Mouse (Mus musculus): Measurements from ENCODE around the gene Rhbg.

Gene Rhbg

GRCm38 (mm10) chr3:88255950-88256349 is 1.4 kb upstream of the Rhbg start:
- DNase-seq: no peak

- DNase-seq: no peak
These were observed 1.8 kb downstream of the Rhbg start for GRCm38 (mm10) chr3:88252739-88253138.

DNA sequence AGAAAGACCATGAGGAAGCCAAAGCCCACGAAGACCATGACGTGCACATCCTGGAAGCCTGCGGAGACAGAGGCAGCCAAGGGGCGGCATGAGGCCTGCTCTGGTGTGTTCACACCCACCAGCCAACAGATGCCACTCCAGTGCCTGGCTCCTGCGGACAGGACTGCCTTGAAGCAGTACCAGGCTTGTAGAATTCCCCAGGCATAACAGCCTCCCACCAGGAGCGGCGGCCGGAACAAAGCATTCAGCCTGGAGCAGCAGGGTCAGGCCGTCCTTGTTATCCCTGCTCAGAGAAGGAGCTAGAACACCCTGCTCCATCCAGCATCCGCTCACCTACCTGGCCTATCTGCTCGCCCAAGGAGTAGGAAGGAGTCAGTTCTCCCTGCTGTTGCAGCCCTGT is 6.1 kb downstream of the Rhbg start:
- no peak for DNase-seq

DNA sequence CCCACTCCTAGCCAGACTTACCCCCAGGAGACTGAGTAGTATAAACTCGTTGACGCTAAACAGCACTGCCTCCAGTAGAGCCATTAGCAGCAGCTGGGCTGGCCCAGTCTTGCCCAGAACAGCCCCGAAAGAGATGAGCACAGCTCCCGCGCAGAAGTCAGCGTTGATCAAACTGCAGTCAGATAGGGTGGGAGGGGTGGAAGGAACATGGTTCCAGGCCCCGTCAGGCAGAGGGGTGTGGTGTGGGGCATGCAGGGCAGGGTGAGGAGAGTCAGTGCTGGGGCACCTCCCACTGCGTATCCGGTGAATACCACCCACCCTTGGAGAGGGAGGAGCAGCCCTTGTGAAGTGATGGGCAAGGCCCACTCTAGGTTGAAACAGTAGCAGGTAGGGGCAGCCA is 6.8 kb downstream of the Rhbg start:
- no peak for DNase-seq

DNA sequence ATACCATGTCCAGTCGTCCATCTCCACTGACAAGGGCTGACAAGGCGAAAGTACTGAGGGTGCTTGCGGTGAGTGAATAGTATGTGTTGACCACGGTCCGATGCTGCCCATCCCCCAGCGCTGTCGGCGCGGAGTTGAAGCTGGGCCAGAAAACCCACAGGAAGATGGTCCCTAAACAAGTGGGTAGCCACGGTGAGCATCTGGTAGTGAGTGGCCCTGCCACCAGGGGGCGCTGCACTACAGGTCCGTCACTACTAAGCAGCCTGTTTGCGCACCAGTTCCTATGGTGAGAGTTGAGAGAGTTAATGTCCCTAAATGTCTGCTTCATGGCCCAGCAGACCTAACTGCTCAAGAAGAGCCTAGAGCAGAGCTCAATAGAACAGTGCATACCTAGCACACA is 8.7 kb downstream of the Rhbg start:
- DNase-seq: peak; percentile 41 to 78

DNA sequence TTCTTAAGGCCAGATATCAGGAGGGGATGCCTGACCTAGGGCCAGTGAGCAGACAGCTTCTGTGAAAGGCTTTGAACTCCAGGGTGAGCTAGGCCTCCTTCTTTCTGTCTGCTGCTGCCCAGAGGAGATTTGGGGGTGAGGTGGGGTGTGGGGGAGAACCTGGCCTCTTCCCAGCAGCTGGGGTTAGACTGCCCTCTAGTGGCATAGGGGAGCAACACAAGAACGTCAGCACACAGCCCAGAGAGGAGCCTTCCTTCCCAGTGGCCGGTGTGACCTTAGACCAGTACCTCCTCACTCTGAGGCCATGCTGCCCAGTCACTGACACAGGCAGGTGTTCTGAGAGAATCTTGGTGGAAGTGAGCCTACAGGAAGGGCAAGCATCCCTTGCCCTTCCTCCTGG is 10.4 kb downstream of the Rhbg start:
- peak in 1 of 2 experiments; percentile 57 for DNase-seq

DNA sequence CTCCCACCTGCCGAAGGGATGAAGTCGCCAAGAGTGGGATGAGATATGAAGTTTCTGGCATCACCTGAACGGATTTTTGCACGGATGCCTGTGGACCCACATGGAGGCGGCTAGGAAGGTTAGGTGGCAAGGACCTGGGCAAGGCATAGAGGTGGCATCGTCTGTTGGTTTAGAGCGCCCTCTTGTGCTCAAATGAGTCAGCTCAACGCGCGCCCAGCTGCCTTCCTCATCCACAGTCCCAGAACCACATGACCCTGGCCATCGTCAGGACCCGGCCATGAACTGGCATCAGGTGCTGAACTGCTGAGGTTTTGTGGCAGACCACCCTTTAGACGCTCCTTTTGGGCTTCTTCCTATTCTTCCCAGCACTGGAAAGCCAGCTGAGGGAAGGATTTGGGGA is 12.0 kb downstream of the Rhbg start:
- peak; percentile 45 to 75 for DNase-seq

- DNase-seq: no peak
These were observed 13.3 kb downstream of the Rhbg start for GRCm38 (mm10) chr3:88241045-88241786.

DNA sequence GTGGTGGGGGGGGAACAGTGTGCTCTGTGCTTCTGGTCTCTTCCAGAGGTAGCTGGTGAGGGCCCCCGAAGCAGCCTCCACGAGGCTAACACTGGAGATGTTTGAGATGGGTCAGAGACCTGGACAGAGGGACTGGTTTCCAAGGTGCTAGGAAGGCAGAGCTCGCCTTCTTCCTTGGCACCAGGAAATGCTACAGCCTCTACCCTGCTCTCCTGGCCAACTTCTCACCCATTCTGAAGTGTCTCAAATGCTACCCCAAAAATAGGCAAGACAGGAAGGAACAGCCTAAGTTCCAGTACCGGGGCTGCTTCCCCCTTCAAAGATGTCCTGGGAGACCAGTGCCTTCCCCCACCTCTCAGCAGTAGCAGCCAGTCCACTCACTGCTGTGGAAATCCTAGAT is 15.1 kb downstream of the Rhbg start:
- DNase-seq: no peak

DNA sequence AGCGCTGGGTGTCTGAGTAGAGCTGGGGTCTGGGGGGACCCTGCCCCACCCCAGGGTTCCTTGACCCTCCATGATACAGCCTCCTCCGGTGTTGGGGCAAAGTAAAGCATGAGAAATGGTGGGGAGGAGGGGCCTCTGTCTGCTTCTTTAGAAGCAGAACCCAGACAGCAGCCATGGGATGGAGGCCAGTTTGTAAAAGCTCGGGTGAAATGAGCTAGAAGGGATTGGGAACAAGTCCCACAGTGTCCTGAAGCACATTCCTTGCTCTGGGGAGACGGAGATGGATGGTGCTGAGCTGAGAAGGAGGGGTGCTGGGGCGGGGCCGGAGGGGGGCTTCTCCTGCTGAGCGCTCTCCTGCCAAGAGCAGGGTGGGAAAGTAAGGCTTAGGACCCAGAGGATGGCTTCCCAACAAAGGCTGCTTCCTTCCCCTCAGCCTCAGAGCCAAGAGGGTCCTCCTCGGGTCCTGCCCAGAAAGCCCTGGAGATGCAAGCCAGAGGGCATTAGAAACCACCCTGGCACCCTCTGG is 15.6 kb downstream of the Rhbg start:
- no peak for DNase-seq

DNA sequence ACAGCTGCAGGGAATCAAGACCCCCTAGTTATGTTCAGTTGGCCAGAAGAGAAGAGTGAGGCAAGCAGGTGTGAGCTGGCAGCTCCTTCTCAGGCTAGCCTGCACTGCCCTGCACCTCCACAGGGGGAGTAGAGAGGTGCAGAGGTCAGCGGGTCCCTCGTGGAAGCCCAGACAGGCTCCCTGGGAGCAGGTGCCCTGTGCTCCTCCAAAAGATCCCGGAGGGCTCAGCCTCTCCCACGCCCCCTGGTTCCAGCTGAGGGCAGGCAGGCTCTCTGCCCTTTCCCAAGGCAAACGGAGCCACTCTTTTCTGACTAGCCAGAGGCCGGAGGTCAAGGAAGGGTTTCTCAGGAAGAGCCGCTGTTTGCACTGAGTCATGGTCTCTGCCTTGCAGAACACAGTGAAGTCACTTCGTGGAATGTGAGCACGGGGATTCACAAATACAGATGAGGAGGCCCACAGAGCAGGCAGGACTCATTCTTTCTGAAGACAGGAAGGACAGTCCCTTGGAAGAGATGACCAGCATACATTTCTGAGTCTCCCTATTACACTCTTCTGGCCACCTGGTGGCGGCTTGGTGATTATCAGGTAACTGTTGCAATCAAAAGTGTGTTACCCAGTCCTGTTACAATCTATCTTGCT is 16.8 kb downstream of the Rhbg start:
- peak in 1 of 2 experiments; percentile 57 for DNase-seq

DNA sequence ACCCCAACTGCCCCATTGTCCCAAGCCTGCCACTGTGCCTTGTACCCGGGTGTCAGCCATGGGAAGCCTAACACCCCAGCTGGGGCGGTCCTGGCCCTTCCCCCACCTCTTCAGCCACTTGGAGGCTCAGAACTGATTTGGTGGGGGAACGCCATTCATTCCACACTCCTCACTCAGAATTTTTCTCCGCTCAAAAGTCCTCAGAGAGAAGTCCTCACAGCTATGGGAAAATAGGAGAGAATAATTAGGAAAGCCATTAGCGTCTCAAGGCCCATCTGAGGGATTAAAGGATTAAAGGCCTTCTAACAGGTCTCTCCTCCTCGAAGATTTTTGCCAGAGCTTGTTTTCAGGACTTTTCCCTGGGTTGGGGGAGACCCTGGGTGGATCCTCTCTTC is 17.4 kb downstream of the Rhbg start:
- no peak for DNase-seq

- DNase-seq: no peak
These were observed 18.9 kb downstream of the Rhbg start for GRCm38 (mm10) chr3:88235616-88236015.

- DNase-seq: peak; percentile 64 to 65
These were observed 19.3 kb downstream of the Rhbg start for GRCm38 (mm10) chr3:88235216-88235615.

GRCm38 (mm10) chr3:88234041-88234440 is 20.5 kb downstream of the Rhbg start:
- peak in 1 of 2 experiments; percentile 34 for DNase-seq

GRCm38 (mm10) chr3:88232851-88233649 is 21.5 kb downstream of the Rhbg start:
- DNase-seq: no peak

DNA sequence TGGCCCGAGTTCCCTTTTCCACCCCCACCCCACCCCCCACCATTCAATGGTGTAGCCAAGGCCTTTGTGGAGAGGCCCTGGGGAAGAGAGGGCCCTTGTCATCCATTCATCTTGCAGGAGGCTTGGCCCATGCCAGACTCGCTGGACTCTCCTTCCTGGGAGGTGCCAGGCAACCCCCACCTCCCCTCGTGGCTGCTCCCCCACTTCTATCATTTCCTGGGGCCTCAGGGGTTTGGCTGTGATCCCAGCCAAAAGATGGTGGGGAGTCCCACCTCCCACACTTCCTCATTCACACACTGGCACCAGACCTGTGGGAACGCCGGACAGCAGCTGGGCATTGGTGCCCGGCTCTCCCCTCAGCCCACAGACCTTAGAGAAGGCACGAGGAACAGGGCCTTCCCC is 22.2 kb downstream of the Rhbg start:
- no peak for DNase-seq

- DNase-seq: no peak
These were observed 23.4 kb downstream of the Rhbg start for GRCm38 (mm10) chr3:88231061-88231641.

DNA sequence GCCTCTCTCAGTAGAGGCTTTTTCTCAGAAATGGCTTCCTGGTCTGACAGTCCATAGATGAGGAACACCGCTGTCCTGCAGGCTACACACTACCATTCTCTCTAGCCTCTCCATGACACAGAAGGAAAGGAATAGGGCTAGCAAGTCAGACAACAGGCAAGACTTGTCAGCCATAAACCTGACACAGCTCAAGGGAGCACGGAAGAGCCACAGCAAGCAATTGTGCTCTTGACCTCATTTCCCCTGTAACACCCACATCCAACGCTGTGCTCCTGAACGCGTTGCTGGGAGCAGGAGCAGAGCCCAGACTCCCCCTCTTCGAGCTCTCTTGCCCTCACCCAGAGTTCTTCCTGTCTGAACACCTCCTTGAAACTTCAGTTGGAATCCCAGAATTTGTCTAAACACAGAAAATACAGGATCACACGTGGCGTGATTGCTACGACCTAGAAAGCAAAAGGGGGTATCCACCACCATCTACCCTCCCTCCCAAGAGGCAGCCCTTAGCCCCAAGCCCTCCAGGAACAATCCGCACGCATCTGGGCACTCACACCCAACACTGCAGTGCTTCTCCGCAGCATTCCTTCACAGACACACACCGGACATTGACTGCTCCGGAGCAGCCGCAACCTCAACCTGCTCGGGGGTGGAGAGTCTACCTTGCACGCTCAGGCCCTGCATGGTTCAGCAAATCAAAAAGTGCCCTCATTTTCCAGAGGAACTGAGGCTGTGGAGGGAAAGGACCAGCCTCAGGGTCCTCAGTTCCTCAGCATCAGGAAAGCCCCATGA is 24.1 kb downstream of the Rhbg start:
- no peak for DNase-seq

DNA sequence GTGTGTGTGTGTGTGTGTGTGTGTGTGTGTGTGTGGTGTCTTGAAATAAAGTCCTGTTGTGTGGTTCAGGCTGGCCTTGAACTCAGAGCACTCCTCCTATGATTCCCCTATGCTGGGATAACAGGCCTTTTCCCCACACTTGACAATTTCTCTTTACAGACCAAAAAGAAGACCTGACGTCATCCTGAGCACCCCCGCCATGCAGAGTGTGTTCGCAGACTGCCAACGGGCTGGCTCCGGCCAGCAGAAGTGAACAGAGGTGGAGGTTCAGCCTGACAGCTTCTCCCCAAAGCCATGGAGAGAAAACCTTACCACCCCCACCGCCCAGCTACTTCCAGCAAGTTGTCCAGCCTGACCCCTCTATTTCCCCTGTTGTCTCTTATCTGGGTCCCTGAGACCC is 25.0 kb downstream of the Rhbg start:
- no peak for DNase-seq

- no peak for DNase-seq
These were observed 25.6 kb downstream of the Rhbg start for GRCm38 (mm10) chr3:88228906-88229305.

DNA sequence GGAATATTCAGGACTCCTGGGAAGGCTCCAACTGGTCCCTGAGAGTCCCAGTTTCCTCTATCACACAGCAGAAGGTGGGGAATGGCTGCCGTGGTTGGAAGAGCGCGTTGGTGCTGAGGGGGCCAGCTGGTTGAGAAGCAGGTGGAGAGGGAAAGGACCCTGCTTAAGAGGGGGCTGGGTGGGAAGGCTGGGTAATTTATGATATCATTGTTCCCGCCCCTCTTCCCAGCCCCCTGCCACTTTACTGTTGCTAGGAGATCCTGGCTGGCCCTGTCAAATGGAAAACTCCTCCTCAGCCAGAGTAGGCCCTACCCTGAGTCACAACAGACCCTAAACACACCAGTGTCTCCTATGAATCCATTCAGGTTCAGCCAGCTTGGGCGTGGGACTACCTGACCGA is 26.5 kb downstream of the Rhbg start:
- no peak for DNase-seq

Data from spleen, adult 18-20 months (tissue).